Mouse (Mus musculus) midbrain, embryonic 15.5 days (tissue): ENCODE data around the gene Galnt10. TPM values are rescaled to one million over a fixed set of nuclear protein-coding genes. Genes with fewer than 3 reads are reported as not detected.
A peak's percentile ranks its signal among the peaks of the same experiment; 100 is the strongest.

Experiments used
- ATAC-seq: fragments of 200-750 bp; cut with Nextera tagmentation; replicated peaks from 2 replicates; pipeline ENCODE4 v1.8.0; 2017; ENCODE audit warnings: moderate TSS enrichment
- H3K27ac ChIP-seq: fragments of 300-500 bp; sonication (generic); 2 replicates; pipeline ENCODE4 v1.5.1; 2015; ENCODE audit warnings: mild to moderate bottlenecking, inconsistent platforms
- H3K27me3 ChIP-seq: fragments of 300-500 bp; sonication (generic); replicated peaks from 2 replicates; pipeline ENCODE4 v1.6.1; 2015; ENCODE audit warnings: inconsistent platforms
- H3K36me3 ChIP-seq: fragments of 300-500 bp; sonication (generic); replicated peaks from 2 replicates; pipeline ENCODE4 v1.6.1; 2015; ENCODE audit warnings: inconsistent platforms
- H3K4me1 ChIP-seq: fragments of 300-500 bp; sonication (generic); 2 replicates; pipeline ENCODE4 v1.6.1; 2015; ENCODE audit warnings: inconsistent platforms
- H3K4me2 ChIP-seq: fragments of 300-500 bp; sonication (generic); 2 replicates; pipeline ENCODE4 v1.6.1; 2015; ENCODE audit warnings: inconsistent platforms, mild to moderate bottlenecking, moderate library complexity
- H3K4me3 ChIP-seq: fragments of 300-500 bp; sonication (generic); 2 replicates; pipeline ENCODE4 v1.5.1; 2015; ENCODE audit warnings: mild to moderate bottlenecking, inconsistent platforms
- H3K9ac ChIP-seq: fragments of 300-500 bp; sonication (generic); 2 replicates; pipeline ENCODE4 v1.6.1; 2015; ENCODE audit warnings: mild to moderate bottlenecking, inconsistent platforms
- H3K9me3 ChIP-seq: fragments of 300-500 bp; sonication (generic); 2 replicates; pipeline ENCODE4 v1.6.1; 2016; ENCODE audit warnings: inconsistent platforms
- WGBS: fragments of 180-500 bp; shearing (Covaris S2); methylation state at CpG from one replicate; pipeline ENCODE4 v1.1.7; 2015; ENCODE audit warnings: mixed read lengths; 5-methylcytosine and 5-hydroxymethylcytosine counted together
- polyA plus RNA-seq: library from polyadenylated mRNA; unstranded; fragments of >200 nt; fragmentation: Nextera tagmentation; extraction: Ambion mirVana; gene quantifications from 2 replicates; pipeline ENCODE4 v1.2.1, GENCODE M21; 2015

Gene Galnt10
- polyA plus RNA-seq, 1 experiment from 2014 or later: 16.4 TPM

GRCm38 (mm10) chr11:57761347-57761746 is 116.1 kb downstream of the Galnt10 start:
- 96% methylated on average over 4 of the region's 4 CpGs for WGBS
- no peaks in the 10 kb centered on the region for H3K36me3 ChIP-seq
- H3K9me3 ChIP-seq: no peaks in the 10 kb centered on the region
- H3K4me2 ChIP-seq: no peak overlapping the region
- peaks cover 8% of the 10 kb centered on the region for H3K4me1 ChIP-seq
- no peak overlapping the region for H3K27ac ChIP-seq
- ATAC-seq: no peak
- no peak overlapping the region for H3K9ac ChIP-seq
- no peaks in the 10 kb centered on the region for H3K27me3 ChIP-seq
- H3K4me3 ChIP-seq: no peak overlapping the region

GRCm38 (mm10) chr11:57764124-57764523 is 118.9 kb downstream of the Galnt10 start:
- WGBS: 86% methylated on average over 3 of the region's 3 CpGs
- H3K4me1 ChIP-seq: peaks cover 14% of the 10 kb centered on the region
- H3K9ac ChIP-seq: no peak overlapping the region
- no peak overlapping the region for H3K4me3 ChIP-seq
- H3K9me3 ChIP-seq: no peaks in the 10 kb centered on the region
- no peak for ATAC-seq
- H3K36me3 ChIP-seq: no peaks in the 10 kb centered on the region
- no peak overlapping the region for H3K27ac ChIP-seq
- no peak overlapping the region for H3K4me2 ChIP-seq
- no peaks in the 10 kb centered on the region for H3K27me3 ChIP-seq

GRCm38 (mm10) chr11:57766617-57767016 is 121.4 kb downstream of the Galnt10 start:
- H3K27me3 ChIP-seq: no peaks in the 10 kb centered on the region; the same call in 1 of the 2 replicates
- H3K27ac ChIP-seq: no peak overlapping the region
- H3K4me3 ChIP-seq: no peak overlapping the region
- no peaks in the 10 kb centered on the region for H3K9me3 ChIP-seq
- no peak for ATAC-seq
- no peaks in the 10 kb centered on the region for H3K36me3 ChIP-seq
- 24% methylated on average over 12 of the region's 12 CpGs for WGBS
- H3K9ac ChIP-seq: no peak overlapping the region
- H3K4me1 ChIP-seq: 0 out of 2 replicates have a peak, but pooled peaks cover 6% of the 10 kb centered on the region
- no peak overlapping the region for H3K4me2 ChIP-seq

- no peaks in the 10 kb centered on the region; the same call in 1 of the 2 replicates for H3K27me3 ChIP-seq
- ATAC-seq: no peak
- no peak overlapping the region for H3K27ac ChIP-seq
- H3K4me2 ChIP-seq: no peak overlapping the region
- 0 out of 2 replicates have a peak, but pooled peaks cover 6% of the 10 kb centered on the region for H3K4me1 ChIP-seq
- no peaks in the 10 kb centered on the region for H3K9me3 ChIP-seq
- no peak overlapping the region for H3K9ac ChIP-seq
- H3K4me3 ChIP-seq: no peak overlapping the region
- no peaks in the 10 kb centered on the region for H3K36me3 ChIP-seq
- WGBS: 27% methylated on average over 6 of the region's 6 CpGs
These were observed 121.9 kb downstream of the Galnt10 start for GRCm38 (mm10) chr11:57767171-57767570.

GRCm38 (mm10) chr11:57770776-57771175 is 125.5 kb downstream of the Galnt10 start:
- no peak overlapping the region for H3K27ac ChIP-seq
- H3K36me3 ChIP-seq: no peaks in the 10 kb centered on the region
- H3K4me1 ChIP-seq: peaks cover 21% of the 10 kb centered on the region
- no peak overlapping the region for H3K4me3 ChIP-seq
- ATAC-seq: no peak
- no peaks in the 10 kb centered on the region for H3K9me3 ChIP-seq
- H3K9ac ChIP-seq: no peak overlapping the region
- no peak overlapping the region for H3K4me2 ChIP-seq
- no peaks in the 10 kb centered on the region; the same call in 1 of the 2 replicates for H3K27me3 ChIP-seq
- 90% methylated on average over 5 of the region's 5 CpGs for WGBS

- WGBS: 90% methylated on average over 8 of the region's 8 CpGs
These were observed 126.4 kb downstream of the Galnt10 start for GRCm38 (mm10) chr11:57771676-57772075.

GRCm38 (mm10) chr11:57773479-57773878 is 128.2 kb downstream of the Galnt10 start:
- no peaks in the 10 kb centered on the region; the same call in 1 of the 2 replicates for H3K27me3 ChIP-seq
- WGBS: 15% methylated on average over 13 of the region's 13 CpGs

More at GRCm38 (mm10) chr11:57771676-57772075, 126.4 kb downstream of the Galnt10 start:
- H3K27me3 ChIP-seq: no peaks in the 10 kb centered on the region; the same call in 1 of the 2 replicates
- H3K4me3 ChIP-seq: no peak overlapping the region
- H3K9me3 ChIP-seq: no peaks in the 10 kb centered on the region
- H3K27ac ChIP-seq: no peak overlapping the region
- no peak overlapping the region for H3K9ac ChIP-seq
- H3K36me3 ChIP-seq: no peaks in the 10 kb centered on the region
- no peak for ATAC-seq
- no peak overlapping the region for H3K4me2 ChIP-seq
- H3K4me1 ChIP-seq: peaks cover 22% of the 10 kb centered on the region

GRCm38 (mm10) chr11:57773936-57774335 is 128.7 kb downstream of the Galnt10 start:
- Histone ChIP-seq H3K27me3 (no peaks in the 10 kb centered on the region; the same call in 1 of the 2 replicates), H3K9me3 (no peaks in the 10 kb centered on the region), H3K9ac (no peak overlapping the region), H3K4me1 (peaks cover 18% of the 10 kb centered on the region), H3K4me3 (no peak overlapping the region), H3K4me2 (no peak overlapping the region), H3K27ac (peak overlapping the region; percentile 51), H3K36me3 (no peaks in the 10 kb centered on the region)
- peak; percentile 64 for ATAC-seq
- WGBS: 4% methylated on average over 4 of the region's 4 CpGs

More at GRCm38 (mm10) chr11:57773479-57773878, 128.2 kb downstream of the Galnt10 start:
- Histone ChIP-seq H3K4me1 (peaks cover 18% of the 10 kb centered on the region), H3K4me3 (no peak overlapping the region), H3K36me3 (no peaks in the 10 kb centered on the region), H3K27ac (peak overlapping the region; percentile 51), H3K9ac (no peak overlapping the region), H3K9me3 (no peaks in the 10 kb centered on the region), H3K4me2 (no peak overlapping the region)
- ATAC-seq: peak; percentile 25; the same call in 1 of the 2 replicates

GRCm38 (mm10) chr11:57775868-57776267 is 130.6 kb downstream of the Galnt10 start:
- Histone ChIP-seq H3K4me2 (no peak overlapping the region), H3K9ac (no peak overlapping the region), H3K4me3 (no peak overlapping the region), H3K4me1 (peaks cover 18% of the 10 kb centered on the region), H3K36me3 (no peaks in the 10 kb centered on the region), H3K27me3 (no peaks in the 10 kb centered on the region; the same call in 1 of the 2 replicates), H3K27ac (no peak overlapping the region), H3K9me3 (no peaks in the 10 kb centered on the region)
- 65% methylated on average over 6 of the region's 6 CpGs for WGBS
- ATAC-seq: no peak

- 82% methylated on average over 3 of the region's 3 CpGs for WGBS
- no peak overlapping the region for H3K27ac ChIP-seq
- no peak for ATAC-seq
These were observed 131.3 kb downstream of the Galnt10 start for GRCm38 (mm10) chr11:57776546-57776945.

GRCm38 (mm10) chr11:57778349-57778748 is 133.1 kb downstream of the Galnt10 start:
- ATAC-seq: 0 out of 2 replicates have a peak, but pooled peaks have one; percentile 66
- Histone ChIP-seq H3K9ac (peak overlapping the region; percentile 13; the same call in 1 of the 2 replicates), H3K4me2 (no peak overlapping the region), H3K27ac (no peak overlapping the region), H3K27me3 (no peaks in the 10 kb centered on the region), H3K9me3 (no peaks in the 10 kb centered on the region), H3K36me3 (no peaks in the 10 kb centered on the region), H3K4me1 (peaks cover 13% of the 10 kb centered on the region), H3K4me3 (no peak overlapping the region)
- 25% methylated on average over 5 of the region's 5 CpGs for WGBS

More at GRCm38 (mm10) chr11:57776546-57776945, 131.3 kb downstream of the Galnt10 start:
- no peak overlapping the region for H3K9ac ChIP-seq
- no peaks in the 10 kb centered on the region for H3K9me3 ChIP-seq
- no peak overlapping the region for H3K4me3 ChIP-seq
- no peaks in the 10 kb centered on the region; the same call in 1 of the 2 replicates for H3K27me3 ChIP-seq
- H3K36me3 ChIP-seq: no peaks in the 10 kb centered on the region
- H3K4me1 ChIP-seq: peaks cover 18% of the 10 kb centered on the region
- H3K4me2 ChIP-seq: no peak overlapping the region

GRCm38 (mm10) chr11:57779824-57780223 is 134.6 kb downstream of the Galnt10 start:
- no peak overlapping the region for H3K4me2 ChIP-seq
- WGBS: 92% methylated on average over 14 of the region's 14 CpGs

More at GRCm38 (mm10) chr11:57779824-57780223, 134.6 kb downstream of the Galnt10 start:
- no peaks in the 10 kb centered on the region for H3K9me3 ChIP-seq
- H3K36me3 ChIP-seq: no peaks in the 10 kb centered on the region
- no peaks in the 10 kb centered on the region for H3K27me3 ChIP-seq
- no peak overlapping the region for H3K27ac ChIP-seq
- no peak overlapping the region for H3K4me3 ChIP-seq
- ATAC-seq: no peak
- H3K4me1 ChIP-seq: peaks cover 3% of the 10 kb centered on the region; the same call in 1 of the 2 replicates
- no peak overlapping the region for H3K9ac ChIP-seq
